Mouse (Mus musculus) cerebellum, adult 9-10 months (tissue): ENCODE measurements around the gene Rgs16.
"Not testable (repeated sequence)": the region's sequence is repeated elsewhere in the genome, so short reads cannot be mapped to it uniquely, and the experiment has no call there.

Experiments used
- DNase-seq: peaks from one replicate; pipeline ENCODE4 v3.0.0; 2022

Gene Rgs16

GRCm38 (mm10) chr1:153752521-153752920, 12.4 kb downstream of the Rgs16 start:
- no peak for DNase-seq

- no peak for DNase-seq
Measured at GRCm38 (mm10) chr1:153753725-153754464, 13.7 kb downstream of the Rgs16 start.

- DNase-seq: no peak
Measured at GRCm38 (mm10) chr1:153764136-153764535, 24.0 kb downstream of the Rgs16 start.

GRCm38 (mm10) chr1:153766298-153766697, 26.1 kb downstream of the Rgs16 start:
- no peak for DNase-seq

- no peak for DNase-seq
Measured at GRCm38 (mm10) chr1:153767281-153767680, 27.1 kb downstream of the Rgs16 start.

- no peak for DNase-seq
Measured at GRCm38 (mm10) chr1:153768465-153768864, 28.3 kb downstream of the Rgs16 start.

- not testable (repeated sequence) for DNase-seq
Measured at GRCm38 (mm10) chr1:153769571-153769970, 29.4 kb downstream of the Rgs16 start.

- DNase-seq: no peak
Measured at GRCm38 (mm10) chr1:153769998-153770775, 30.0 kb downstream of the Rgs16 start.

- no peak for DNase-seq
Measured at GRCm38 (mm10) chr1:153770776-153771167, 30.6 kb downstream of the Rgs16 start.

GRCm38 (mm10) chr1:153775174-153775573, 35.0 kb downstream of the Rgs16 start:
- no peak for DNase-seq

GRCm38 (mm10) chr1:153776257-153776656, 36.1 kb downstream of the Rgs16 start:
- DNase-seq: no peak

- no peak for DNase-seq
Measured at GRCm38 (mm10) chr1:153778205-153778604, 38.1 kb downstream of the Rgs16 start.

- no peak for DNase-seq
Measured at GRCm38 (mm10) chr1:153783339-153783738, 43.2 kb downstream of the Rgs16 start.

GRCm38 (mm10) chr1:153785608-153786007, 45.5 kb downstream of the Rgs16 start:
- DNase-seq: no peak

GRCm38 (mm10) chr1:153790708-153791107, 50.6 kb downstream of the Rgs16 start:
- DNase-seq: no peak

GRCm38 (mm10) chr1:153794241-153794640, 54.1 kb downstream of the Rgs16 start:
- DNase-seq: no peak
